Mouse (Mus musculus) left cerebral cortex, postnatal 25 days (tissue): ENCODE data around the gene Zfp503. TPM values are rescaled to one million over a fixed set of nuclear protein-coding genes. Genes with fewer than 3 reads are reported as not detected.

Experiments used
- DNase-seq, 2 experiments: peaks; one replicate each; pipeline ENCODE4 v3.0.0; 2022; ENCODE audit warnings: low spot score in 2 of 2, mixed read lengths in 1 of 2
- intact Hi-C: fragments of 180-260 bp; cut with DNase I; formaldehyde crosslinking; loops from one replicate; pipeline ENCODE4 v1.15.1; 2025
- total RNA-seq, 2 experiments: library from RNA; stranded (reverse); gene quantifications; 2 replicates each; pipeline ENCODE4 v1.2.3; 2021

The Zfp503 gene
- 1 to 10 TPM; 2.2 to 4.8 TPM for total RNA-seq

DNA sequence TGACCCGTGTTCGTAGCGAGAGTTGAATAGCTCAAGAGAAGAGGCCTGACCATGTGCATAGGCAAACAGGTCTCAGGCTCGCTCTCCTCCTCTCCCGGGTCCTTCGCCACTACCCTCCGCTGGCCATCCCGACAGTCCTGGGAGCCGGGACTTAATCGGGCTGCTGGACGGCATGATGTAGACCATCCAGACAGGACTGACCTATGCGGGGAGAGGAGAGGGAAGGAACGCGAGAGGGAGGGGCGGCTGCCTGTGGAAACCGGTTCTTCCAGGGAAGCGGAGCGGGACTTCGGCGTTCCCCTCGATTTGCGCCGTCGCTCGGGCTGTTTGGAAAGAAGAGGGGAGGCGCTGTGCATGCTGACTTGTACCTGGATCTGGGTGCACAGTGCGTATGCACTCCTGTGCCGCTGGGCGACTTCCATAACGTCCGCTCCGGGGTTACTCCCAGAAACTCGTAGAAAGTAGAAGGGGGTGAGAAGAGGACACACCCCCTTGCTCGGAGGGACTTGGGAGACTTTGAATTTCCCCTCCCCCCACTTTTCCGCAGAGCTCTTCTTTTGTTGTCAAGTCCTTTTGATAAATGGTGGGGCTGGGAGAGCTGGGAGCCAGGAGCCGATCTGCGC is at the start of gene Zfp503:
Zfp503 (minus strand) TSS at position 311 of the 623 bp plus-strand sequence.
- intact Hi-C loops = loop anchor here (5.0 to 10.0 kb wide), 2 partner anchors 453 to 815 kb away; no protein-coding TSS in a partner anchor
- no peak for DNase-seq

DNA sequence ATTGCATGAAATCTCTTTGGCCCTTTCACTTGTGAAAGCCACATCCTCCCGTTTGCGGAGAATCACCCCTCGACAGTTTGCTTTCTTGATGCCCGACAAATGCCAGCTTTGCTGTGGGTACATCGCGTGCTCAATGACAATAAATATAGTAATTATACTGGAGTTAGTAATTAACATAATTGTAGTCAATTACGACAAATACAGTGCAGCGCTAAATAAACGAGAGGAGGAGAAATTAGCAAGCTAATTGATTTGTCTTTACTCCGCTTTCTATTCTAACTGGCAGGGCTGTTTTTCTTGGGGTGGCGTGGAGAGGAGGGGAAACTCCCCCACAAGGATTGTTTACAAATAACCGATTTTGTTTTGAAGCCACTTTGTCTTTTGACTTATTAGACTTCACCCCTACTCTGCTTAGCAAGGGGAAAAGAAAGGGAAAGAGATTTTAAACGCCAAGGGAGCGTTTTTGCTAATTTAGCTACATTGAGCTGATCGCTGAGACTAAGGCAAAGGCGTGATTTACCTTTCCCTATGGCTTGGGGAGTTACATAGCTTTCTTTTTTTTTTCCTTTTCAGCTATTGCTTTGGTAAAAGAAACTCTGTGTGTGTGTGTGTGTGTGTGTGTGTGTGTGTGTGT is 48.2 kb upstream of the Zfp503 start:
- intact Hi-C loops = loop anchor here (5.0 kb wide), 1 partner anchor 45 kb away; no protein-coding TSS in a partner anchor
- DNase-seq = no peak

DNA sequence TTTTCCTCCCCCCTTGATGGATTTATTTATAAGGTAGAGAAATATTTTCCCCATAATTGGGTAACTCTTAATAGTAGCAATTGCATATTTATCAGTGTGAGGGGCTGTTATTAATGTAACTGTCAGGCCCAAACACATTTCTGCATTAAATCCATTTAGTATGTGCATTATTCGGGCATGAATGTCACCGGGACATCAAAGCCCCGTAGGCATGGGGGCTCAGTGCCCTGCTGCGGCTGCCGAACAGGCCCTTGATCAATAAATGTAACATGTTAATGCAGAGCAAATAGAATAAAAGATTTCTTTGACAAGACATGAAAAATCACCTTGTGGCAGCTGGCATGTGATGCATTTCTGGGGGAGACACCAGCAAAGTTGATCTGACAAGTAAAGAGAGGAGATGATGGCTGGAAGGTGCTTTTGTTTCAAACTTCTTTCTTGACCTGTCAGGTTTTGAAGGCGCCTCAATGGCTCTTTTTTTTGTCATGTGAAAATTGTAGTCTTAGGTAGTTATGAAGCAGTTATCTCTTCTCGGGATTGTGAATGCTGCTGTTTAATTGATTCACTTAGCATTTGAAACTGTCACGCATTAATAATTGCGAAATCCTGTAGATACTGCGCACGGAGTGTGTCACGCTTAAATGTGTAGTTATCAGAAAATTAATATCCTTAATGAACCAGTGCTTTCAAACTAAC is 47.5 kb upstream of the Zfp503 start:
- intact Hi-C loops = loop anchor here (5.0 kb wide), 1 partner anchor 45 kb away; no protein-coding TSS in a partner anchor
- no peak for DNase-seq

DNA sequence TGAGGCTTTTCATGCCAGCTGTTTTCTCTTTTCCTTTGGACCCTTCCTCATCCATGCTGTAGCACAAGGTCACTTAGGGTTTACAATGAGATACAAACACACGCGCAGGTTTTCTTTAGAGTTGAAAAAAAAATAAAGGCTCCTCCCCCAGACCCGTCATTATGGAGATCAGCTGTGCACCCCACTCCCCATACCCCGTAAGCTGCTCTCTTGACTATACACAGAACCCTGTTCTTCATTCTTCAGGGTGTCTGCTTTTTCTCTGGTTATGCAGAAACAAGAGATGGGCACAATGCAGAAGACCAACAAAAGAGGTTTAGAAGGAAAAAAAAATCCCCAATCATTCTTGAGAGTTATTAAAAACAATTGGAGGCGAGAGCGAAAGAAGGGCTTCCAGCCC is 46.9 kb upstream of the Zfp503 start:
- no peak for DNase-seq
- intact Hi-C loops = loop anchor here (5.0 kb wide), 1 partner anchor 44 kb away; no protein-coding TSS in a partner anchor

DNA sequence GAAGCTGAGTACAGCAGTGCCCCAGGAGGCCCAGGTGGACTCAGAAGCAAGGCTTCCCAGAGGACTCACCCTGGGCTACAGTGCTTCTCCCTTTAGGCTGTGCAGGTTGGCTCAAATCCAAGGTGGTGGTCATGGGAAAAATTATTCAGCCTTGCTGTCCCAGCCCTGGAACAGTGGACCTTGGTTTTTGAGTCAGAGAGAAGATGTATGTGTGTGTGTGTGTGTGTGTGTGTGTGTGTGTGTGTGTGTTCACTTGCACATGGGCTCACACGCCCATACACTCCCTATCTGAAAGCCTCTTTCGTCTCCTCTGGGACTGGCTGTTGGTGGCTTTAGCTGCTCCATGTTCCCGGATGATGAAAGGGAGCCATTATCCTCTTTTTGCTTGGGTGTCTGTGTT is 46.5 kb upstream of the Zfp503 start:
- intact Hi-C loops = loop anchor here (5.0 kb wide), 1 partner anchor 44 kb away; no protein-coding TSS in a partner anchor
- no peak for DNase-seq

DNA sequence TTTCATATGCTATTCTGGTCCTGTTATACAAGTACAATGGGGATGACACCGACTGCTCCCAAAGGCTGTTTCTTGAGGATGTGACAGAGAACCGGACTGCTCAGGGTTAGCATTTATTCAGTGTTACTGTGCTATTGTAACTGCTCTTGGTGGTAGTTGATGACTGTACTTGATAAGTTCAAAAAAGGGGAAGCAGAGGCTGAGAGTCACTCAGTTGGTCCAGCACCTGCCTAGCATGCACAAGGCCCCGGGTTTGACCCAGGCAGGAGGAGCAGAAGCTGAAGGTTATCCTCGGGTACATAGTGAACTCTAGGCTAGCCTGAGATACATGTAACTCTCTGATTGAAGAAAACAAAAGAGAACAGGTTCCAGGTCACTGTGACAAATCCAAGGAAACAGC is 34.1 kb upstream of the Zfp503 start:
- intact Hi-C loops = no loop called here
- DNase-seq = no peak

DNA sequence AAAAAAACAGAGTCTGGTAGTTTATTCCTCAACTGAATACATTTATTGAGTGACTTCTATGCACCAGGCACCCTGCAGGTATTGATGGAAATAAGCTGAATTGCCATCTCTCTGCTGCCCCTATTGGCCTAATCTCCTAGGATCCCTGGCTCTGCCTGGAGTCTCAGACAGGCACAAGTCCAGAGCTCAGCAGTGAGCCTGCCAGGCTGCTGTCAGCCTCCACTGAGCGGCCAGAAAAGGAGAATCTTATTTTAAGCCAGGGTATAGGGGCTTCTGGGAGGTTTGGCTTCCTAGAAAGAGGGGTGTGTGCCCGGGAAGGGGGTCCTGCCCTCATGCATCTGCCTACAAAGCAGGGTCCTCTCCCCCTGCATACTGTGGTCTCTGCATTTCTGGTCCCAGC is 31.5 kb upstream of the Zfp503 start:
- DNase-seq = peak; percentile 6 to 20
- intact Hi-C loops = no loop called here

DNA sequence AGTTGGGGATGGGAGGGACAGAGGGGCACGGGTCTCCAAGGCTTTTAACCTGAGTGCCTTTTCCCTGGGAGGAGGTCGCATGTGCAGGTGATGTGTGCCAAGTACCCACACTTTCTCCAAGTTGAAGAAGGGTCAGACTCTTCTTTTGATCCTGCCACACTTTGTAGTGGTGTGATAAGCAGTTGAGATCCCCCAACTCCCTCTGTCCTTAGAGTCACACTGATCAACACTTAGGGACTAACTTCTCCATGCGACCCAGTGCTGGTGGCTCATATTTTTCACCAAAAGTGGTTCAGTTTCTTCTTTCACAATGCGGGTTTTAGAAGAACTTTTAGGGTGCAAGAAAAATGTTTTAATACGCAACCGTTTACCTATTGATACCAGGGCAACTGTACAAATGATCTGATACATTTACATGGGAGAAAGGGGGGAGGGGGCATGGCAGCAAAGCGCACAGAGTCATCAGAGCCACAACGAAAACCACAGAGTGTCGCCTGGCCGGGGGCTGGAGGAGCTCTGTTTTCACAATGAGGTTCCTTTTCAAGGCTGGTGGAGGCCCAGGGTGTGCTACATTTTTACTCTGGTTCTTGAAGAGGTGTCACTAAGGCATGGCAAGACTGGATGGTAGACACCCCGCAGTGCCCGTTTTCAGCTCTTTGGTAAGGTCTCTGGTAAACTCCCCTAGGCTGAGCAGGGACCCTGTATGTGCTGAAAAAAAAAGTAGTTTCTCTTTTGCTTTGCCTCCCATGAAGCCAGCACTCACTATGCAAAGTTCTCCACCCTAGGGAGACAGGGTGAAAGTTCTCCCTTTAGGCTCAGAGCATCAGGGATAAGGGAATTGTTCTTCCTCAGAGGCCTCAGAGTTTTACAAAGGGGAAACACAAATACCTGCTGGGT is 30.8 kb upstream of the Zfp503 start:
- intact Hi-C loops = no loop called here
- no peak for DNase-seq

DNA sequence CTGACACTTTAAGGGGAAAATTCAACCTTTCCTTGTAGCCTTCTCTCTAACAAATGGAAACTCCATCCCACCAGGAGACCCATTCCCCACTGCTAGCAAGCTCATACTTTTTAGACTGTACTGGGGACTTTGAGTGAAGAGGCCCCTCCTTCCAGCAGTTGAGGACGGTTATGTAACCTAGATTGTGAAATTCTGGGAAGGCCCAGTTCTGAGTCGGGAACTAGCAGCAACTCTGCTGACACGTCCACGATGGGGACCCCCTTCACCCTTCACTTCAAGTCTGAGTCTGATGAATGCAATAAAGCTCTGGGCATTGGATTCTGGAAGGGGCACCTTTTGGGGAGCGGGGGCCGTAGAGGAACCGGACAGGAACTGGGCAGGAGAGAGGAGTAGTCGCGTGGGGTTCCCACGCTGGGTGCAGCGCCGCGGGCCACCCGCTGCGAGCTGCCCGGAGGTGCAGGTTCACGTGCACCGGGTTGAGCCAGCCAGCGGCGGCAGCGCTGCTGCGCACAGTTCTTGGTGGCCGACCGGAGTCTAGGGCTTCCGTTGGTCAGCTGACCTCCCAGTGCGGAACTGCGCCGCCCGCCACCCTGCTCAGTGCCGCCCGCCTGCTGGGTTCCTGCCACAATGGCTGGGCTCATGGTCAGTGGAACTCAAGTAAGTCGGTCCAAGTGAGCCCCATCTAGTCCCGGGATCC is 30.0 kb upstream of the Zfp503 start, which contains the start of gene Lrmda:
Lrmda (plus strand) TSS at position 461 of the 697 bp plus-strand sequence.
- intact Hi-C loops = no loop called here
- peak; percentile 46 to 55 for DNase-seq

DNA sequence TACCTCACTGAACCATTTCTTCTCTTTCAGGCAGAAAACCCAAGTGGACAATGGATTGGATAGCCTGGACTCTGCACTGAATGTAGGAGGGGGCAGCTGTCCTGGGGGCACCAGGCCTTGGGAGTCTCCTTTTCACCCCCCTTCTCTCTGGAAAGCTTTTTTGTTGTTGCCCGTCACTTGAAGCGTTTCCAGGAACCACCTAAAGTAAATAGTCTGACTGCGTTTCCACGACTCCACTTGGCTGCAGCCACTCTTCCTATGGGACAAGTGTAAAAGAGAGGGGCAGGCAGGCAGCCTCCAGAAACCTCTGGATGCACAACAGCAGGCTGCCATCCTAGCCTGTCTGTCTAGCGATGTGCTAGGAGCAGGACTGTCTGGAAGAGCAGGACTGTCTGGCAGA is 27.6 kb upstream of the Zfp503 start:
- intact Hi-C loops = no loop called here
- no peak for DNase-seq

DNA sequence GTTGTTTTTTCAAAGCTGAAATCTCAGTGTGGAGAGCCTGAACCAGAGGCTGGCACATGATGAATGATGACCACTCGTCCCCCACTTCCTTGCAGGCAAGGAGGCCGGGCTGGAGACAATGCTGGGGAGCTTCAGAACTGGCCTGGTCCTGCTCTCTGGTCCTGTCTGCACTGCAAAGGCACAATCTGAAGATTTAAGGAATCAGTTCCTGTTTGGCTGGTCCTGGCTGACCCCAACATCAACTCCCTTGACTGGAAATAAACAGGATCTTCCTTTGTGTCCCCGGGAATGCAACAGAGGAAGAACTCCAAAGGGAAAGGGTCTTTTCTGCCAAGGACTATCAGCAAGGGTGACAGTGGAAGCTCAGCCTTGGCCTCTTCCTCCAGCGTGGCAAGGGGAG is 25.4 kb upstream of the Zfp503 start:
- intact Hi-C loops = no loop called here

DNA sequence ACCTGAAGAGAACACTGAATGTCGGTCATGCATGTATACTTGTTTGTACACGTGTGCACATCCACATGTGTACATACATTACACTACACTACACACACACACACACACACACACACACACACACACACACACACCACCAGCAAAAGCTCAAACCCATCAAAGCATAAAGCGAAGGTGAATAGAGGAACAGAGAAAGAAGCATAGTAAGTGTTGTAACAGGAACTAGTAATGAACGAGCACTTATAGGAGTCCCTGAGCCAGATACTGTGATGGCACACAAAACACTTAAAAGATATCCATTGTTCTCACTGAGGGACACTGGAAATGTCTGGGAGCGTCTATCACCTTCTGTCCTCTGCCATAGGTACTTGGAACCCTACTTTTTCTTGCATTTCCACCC is 24.9 kb upstream of the Zfp503 start:
- no peak for DNase-seq
- intact Hi-C loops = no loop called here

More for the DNA sequence above, 25.4 kb upstream of the Zfp503 start:
- DNase-seq = no peak

DNA sequence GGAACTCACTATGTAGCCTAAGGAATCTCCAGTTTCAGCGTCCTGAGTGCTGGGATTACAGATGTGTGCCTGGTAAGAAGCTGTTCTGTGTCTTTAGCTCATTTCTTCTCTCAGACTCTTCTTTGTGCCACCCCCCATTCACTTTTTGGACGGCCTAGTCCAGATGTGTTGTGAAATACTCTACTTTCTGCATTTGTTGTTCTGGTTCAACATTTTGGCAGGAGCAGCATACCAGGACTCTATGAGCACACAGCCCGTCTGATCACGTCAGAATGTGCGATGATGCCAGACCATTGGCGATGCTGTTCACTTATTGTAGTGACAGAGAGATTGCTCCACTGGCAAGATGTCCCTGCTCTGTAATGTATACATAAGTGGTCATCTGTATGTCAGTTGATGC is 17.6 kb upstream of the Zfp503 start:
- DNase-seq = no peak
- intact Hi-C loops = no loop called here

DNA sequence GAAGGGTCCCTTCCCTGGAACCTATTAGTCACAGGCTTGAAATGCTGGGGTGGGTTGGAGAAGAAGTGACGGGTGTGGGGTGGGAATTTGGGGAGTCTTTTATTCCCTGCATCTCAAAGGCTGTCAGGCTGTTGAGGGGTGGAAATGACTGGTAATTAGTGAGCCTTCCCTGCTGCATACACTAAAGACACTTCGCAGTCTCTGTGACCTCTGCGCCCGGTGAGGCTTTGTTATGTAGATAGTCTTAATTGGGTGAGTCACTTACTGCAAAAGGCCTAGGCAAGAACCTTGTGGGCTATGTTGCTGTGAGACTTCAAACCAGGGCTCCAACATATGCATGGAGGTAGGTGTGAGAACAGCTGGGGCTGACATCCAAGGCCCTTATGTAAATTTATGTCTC is 15.5 kb upstream of the Zfp503 start:
- intact Hi-C loops = no loop called here
- DNase-seq = no peak

DNA sequence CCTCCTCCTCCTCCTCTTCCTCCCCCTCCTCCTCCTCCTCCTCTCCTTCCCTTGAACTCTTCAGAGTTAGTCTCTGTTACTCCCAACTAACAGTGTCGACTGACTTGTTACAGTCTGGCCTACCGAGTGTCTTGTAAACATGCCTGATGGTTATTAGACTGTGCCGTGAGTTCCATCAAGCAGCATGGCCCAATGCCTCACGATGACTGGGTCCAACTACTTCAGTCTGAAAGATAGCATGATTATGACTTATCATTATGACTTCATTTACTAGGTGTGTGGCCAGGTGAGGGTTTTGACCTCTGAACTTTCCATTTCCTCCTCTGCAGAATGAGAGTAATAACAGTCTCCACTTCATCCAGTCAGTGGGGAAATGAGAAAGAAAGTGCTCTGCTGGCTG is 14.2 kb upstream of the Zfp503 start:
- no peak for DNase-seq
- intact Hi-C loops = no loop called here

DNA sequence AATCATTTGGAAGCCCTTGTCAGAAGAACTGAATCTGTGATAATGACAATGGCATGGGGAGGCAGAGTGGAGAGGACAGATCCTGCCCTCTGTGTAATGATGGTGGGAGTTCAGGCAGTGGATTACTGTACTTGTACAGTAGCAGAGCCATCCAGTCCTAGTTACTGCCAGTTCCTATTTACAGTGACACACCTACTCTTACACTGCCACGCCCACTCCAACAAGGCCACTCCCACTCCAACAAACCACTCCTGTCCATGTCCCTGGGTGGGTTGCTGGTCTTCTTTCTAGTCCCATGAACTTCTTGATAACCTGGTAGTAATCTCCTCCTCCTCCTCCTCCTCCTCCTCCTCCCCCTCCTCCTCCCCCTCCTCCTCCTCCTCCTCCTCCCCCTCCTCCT is 13.8 kb upstream of the Zfp503 start:
- intact Hi-C loops = no loop called here
- no peak for DNase-seq

DNA sequence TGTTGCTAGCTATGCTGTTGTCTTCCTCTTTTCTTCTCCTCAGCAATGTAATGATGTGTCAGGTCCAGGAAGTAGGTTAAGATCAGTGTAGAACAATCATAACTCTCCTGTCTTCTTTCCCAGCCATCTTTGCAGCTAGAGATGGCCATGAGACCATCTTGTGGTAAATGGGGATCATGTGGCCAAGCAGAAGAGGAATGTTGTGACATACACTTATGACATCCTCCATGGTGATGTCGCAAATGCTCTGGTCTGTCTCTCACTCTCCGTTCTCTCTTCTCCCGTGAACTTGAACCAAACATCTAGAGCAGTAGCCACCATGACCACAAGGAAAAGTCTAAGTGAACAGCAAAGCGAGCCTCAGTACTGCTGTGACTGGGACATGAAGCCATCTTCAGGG is 10.2 kb upstream of the Zfp503 start:
- DNase-seq = no peak
- intact Hi-C loops = no loop called here

DNA sequence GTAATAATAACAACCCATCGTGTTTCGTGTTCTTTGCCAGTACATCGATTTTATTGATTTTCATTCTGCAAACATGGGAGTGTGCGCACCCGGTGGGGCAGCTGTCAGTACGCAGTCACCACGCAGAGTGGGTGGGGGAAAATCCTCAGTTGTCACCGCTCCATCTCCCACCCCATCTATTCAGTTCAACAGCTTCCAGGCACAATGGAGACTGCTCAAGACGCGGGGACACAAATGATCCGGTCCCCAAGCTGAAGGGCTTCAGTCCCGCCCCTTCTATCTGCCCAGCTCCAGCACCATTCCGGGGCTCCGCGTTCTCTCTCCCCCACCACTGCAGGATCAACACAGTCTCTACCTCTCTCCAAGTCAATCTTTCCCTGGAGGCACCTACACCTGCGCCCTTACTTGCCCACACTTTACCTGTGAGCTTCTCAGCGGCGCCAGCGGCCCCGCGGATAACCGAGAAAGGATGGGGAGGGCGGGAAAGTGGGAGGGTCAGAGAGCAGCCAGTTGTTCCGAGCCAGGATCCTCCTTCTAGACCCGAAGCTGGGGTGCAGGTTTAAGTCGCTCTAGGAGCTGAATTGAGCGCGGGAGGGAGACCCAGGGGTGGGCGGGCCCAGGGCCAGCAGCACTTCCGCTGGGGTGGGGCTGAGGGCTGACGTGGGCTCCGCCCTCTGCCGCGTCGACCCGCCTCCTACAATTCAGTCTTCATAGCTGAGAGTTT is 5.8 kb upstream of the Zfp503 start:
- intact Hi-C loops = no loop called here

More for the DNA sequence above, 5.8 kb upstream of the Zfp503 start:
- no peak for DNase-seq
